In genomic region chr13:95067854-95068253, GRCm38 (mm10) we compare ENCODE assay signal across 8 mouse cellular contexts.
DNase-seq lines count a peak whose midpoint lies in the region; ATAC-seq and TF ChIP-seq lines count a peak whose summit lies in the region.

No protein-coding gene starts in this region.

- H3K4me1 ChIP-seq in heart, embryonic 10.5 days: no peaks in the 10 kb centered on the region
- H3K4me1 ChIP-seq in stomach, postnatal 0 days (replicated peaks; ENCODE audit: control insufficient read depth, insufficient read depth): no peaks in the 10 kb centered on the region
- H3K4me1 ChIP-seq in midbrain, embryonic 16.5 days (ENCODE audit: control insufficient read depth, insufficient read depth, low read length): no peaks in the 10 kb centered on the region; the same call in 1 of the 2 replicates

- no peaks in the 10 kb centered on the region for H3K9me3 ChIP-seq in heart, embryonic 10.5 days
- H3K9me3 ChIP-seq in stomach, postnatal 0 days (ENCODE audit: control insufficient read depth, low read length): no peaks in the 10 kb centered on the region
- H3K9me3 ChIP-seq in midbrain, embryonic 16.5 days (replicated peaks; ENCODE audit: control insufficient read depth, low read length, poor library complexity, severe bottlenecking): no peaks in the 10 kb centered on the region

- 67% methylated on average over 6 of the region's 6 CpGs for WGBS in heart, embryonic 10.5 days
- WGBS in stomach, postnatal 0 days: 60% methylated on average over 6 of the region's 6 CpGs
- WGBS in midbrain, embryonic 16.5 days: 74% methylated on average over 6 of the region's 6 CpGs

- peak; percentile 11 to 19 for DNase-seq in heart, adult 18-20 months
- DNase-seq in heart, embryonic 10.5 days (ENCODE audit: low spot score): no peak
- peak; percentile 23 for DNase-seq in retina, postnatal 1 day
- DNase-seq in retina, embryonic 14.5 days (ENCODE audit: low spot score): no peak
- peak; percentile 37 for DNase-seq in embryo, embryonic 11 days
- peak; percentile 39 for DNase-seq in stomach, postnatal 0 days (ENCODE audit: low spot score)
- no peak for DNase-seq in frontal cortex, postnatal 14 days (ENCODE audit: low spot score in 2 of 2)

- H3K4me3 ChIP-seq in heart, embryonic 10.5 days: no peak overlapping the region
- no peak overlapping the region for H3K4me3 ChIP-seq in stomach, postnatal 0 days (ENCODE audit: low read depth, low read length)
- no peak overlapping the region for H3K4me3 ChIP-seq in midbrain, embryonic 16.5 days (ENCODE audit: low read depth, low read length)

- no peaks in the 10 kb centered on the region for H3K36me3 ChIP-seq in heart, embryonic 10.5 days
- no peaks in the 10 kb centered on the region for H3K36me3 ChIP-seq in stomach, postnatal 0 days (ENCODE audit: control insufficient read depth, insufficient read depth, low read length)
- no peaks in the 10 kb centered on the region for H3K36me3 ChIP-seq in midbrain, embryonic 16.5 days (ENCODE audit: control insufficient read depth, insufficient read depth, low read length)

- H3K27me3 ChIP-seq in heart, embryonic 10.5 days (ENCODE audit: insufficient read depth, poor library complexity, severe bottlenecking): no peaks in the 10 kb centered on the region
- no peaks in the 10 kb centered on the region for H3K27me3 ChIP-seq in stomach, postnatal 0 days (ENCODE audit: control insufficient read depth, insufficient read depth, low read length)
- H3K27me3 ChIP-seq in midbrain, embryonic 16.5 days (ENCODE audit: control insufficient read depth, insufficient read depth, low read depth, low read length): no peaks in the 10 kb centered on the region

- H3K4me2 ChIP-seq in stomach, postnatal 0 days (replicated peaks; ENCODE audit: low read depth): no peak overlapping the region
- H3K4me2 ChIP-seq in midbrain, embryonic 16.5 days (ENCODE audit: low read length): no peak overlapping the region

- H3K27ac ChIP-seq in heart, embryonic 10.5 days: no peak overlapping the region
- no peak overlapping the region for H3K27ac ChIP-seq in stomach, postnatal 0 days (replicated peaks)
- no peak overlapping the region for H3K27ac ChIP-seq in midbrain, embryonic 16.5 days (ENCODE audit: low read length)

- TF ChIP-seq CTCF in stomach, postnatal 0 days (IDR thresholded peaks at IDR 0.05; ENCODE audit: low read depth): peak; percentile 71

- no peak for ATAC-seq in stomach, postnatal 0 days (ENCODE audit: low FRiP score, low TSS enrichment)
- ATAC-seq in midbrain, embryonic 16.5 days: no peak

- H3K9ac ChIP-seq in stomach, postnatal 0 days (ENCODE audit: low read length): no peak overlapping the region
- no peak overlapping the region for H3K9ac ChIP-seq in midbrain, embryonic 16.5 days (ENCODE audit: low read depth, low read length)

- TF ChIP-seq EP300 in stomach, postnatal 0 days (optimal IDR thresholded peaks at IDR 0.05): no peak

Comparison
In these comparisons a context has a peak if more than half of its experiments do, and no peak if none do; other contexts are left out.
1. DNase-seq: peak in heart, adult 18-20 months (2 of 2), retina, postnatal 1 day (single experiment), embryo, embryonic 11 days (single experiment) and stomach, postnatal 0 days (single experiment); none in heart, embryonic 10.5 days (single experiment), retina, embryonic 14.5 days (single experiment) and frontal cortex, postnatal 14 days (0 of 2).